Mouse (Mus musculus): ENCODE measurements around the gene Ctla4.

GRCm38 (mm10) chr1:60865167-60865566 lies 21.6 kb upstream of the Ctla4 start:
- TF ChIP-seq POLR2A (IDR thresholded peaks at IDR 0.05; ENCODE audit: control insufficient read depth, extremely low read depth, insufficient read depth, low read length, poor library complexity) = no peak
- no peak for TF ChIP-seq CTCF (IDR thresholded peaks at IDR 0.05; ENCODE audit: borderline replicate concordance, control insufficient read depth, extremely low read depth, insufficient read depth, low read length, poor library complexity)

Data from thymus, adult 2 months (tissue).